Mouse (Mus musculus): ENCODE measurements around the gene Idua.

Idua gene

DNA sequence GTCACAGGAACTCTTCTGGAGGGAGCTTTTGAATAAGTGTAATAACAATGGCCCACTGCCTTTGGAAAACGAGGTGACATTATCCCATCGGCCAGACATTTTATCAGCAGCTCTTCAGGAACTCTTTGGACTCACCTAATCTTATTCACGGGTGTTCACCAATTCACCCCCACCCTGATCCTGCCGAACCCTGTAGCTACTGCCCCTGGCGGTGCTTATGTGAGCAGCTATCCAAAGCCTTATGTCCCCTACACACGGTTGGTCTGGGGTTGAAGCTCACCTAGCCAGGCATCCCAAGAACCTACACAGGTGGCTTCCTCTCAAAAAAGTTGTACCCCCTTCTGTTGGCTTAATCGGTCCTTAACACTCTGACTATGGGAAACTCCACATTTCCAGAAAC is 59.6 kb downstream of the Idua start:
- no peak for DNase-seq (ENCODE audit: low spot score)

DNA sequence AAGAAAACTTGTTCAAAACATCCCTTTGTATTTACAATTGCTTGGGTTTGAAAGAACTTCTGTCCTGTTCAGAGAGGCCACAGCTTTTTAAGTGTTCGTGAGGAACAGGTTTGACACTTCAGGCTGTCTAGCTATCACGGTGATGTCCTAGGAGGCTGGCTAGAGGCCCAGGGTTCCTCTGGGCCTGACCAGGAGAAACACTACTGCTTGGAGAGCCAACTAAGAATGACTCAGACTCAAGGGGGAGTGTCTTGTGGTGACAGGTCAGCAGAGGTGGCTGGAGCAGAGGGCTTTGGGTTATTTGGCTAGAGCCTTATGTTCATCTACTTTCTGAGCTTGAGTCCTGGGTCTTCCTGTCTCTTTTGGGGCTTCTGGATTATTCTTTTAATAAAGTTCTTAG is 63.9 kb downstream of the Idua start:
- no peak for DNase-seq (ENCODE audit: low spot score)

DNA sequence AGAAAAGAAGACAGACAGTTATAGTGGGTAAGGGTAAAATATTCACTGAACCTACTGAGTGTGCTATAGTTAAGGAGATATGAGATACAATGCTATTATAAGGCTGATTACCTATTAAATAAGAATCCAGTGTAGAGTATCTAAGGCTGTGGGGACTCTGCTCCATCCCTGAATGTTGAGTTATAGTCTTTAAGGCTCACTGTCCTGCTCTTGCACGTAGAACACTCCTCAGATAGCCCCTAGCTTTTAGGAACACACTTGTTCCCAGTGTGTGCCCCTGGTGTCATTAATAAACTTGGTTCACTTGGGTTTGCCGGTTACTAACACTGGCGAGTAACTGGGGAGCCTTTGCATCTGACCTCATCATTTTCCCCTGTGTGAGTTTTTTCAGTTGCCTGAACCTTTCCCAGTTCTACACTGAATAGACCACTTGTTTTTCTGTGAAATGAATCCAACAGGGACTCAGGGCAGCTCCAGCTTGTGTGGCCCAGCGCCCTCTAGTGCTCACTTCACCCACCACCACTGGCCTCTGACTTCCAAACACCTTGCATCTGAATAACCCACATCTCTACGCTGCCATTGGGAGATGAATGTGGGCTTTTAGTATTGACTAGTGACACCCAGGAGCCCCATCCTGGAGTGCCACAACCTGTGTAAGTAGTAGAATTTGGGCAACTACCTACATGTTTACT is 66.6 kb downstream of the Idua start:
- peak; percentile 42 for DNase-seq (ENCODE audit: low spot score)

DNA sequence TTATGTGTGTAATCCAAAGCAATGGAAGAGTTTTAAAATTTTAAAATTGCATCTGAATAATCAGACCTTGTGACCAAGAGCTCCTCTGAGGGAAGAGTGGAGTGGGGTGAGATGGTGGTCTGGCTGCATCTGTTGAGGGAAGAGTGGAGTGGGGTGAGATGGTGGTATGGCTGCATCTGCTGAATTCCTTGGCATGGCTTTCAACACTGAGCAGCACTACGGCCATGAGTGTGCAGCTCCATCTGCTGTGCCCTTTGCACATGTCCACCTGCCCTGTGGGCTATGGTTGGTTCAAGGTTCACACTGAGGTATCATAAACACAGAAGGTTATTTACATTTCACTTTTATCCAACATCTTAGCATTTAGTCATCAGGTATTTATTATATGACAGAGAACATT is 67.3 kb downstream of the Idua start:
- DNase-seq (ENCODE audit: low spot score), result no peak
